Mouse (Mus musculus): ENCODE results near the gene Antxr2. TPM values are rescaled to one million over a fixed set of nuclear protein-coding genes. Genes with fewer than 3 reads are reported as not detected.

Antxr2 gene
- polyA plus RNA-seq, 1 experiment: 23.1 TPM

DNA sequence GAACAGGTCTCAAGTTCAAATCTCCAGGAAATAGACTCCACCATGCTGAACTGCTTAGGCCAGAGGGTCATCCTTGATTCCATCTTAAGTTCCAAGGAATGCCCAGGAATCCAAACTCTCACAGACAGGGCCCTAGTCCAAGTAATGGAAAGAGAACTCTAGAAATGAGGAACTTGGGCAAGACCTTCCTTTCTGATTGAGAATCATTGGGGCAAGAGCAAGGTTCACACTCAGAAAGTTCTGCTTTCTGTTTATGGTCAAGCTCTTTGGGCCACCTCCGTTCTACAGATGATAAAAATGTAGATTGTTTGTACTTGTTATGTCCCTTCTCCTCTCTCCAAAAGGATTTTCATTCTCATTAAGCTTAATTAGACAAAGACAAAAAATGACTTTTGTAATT lies 24.0 kb upstream of the Antxr2 start:
- Histone ChIP-seq H3K27me3 (ENCODE audit: control insufficient read depth, insufficient read depth, insufficient read length) (no peaks in the 10 kb centered on the region), H3ac (ENCODE audit: control insufficient read depth, insufficient read length) (no peak overlapping the region), H3K4me3 (no peak overlapping the region), H3K4me2 (ENCODE audit: low read depth) (no peak overlapping the region), H3K79me2 (ENCODE audit: control insufficient read depth, insufficient read depth) (no peaks in the 10 kb centered on the region), H3K36me3 (ENCODE audit: control insufficient read depth, insufficient read depth) (no peaks in the 10 kb centered on the region)
- TF ChIP-seq USF1 (IDR thresholded peaks at IDR 0.05; ENCODE audit: low read depth) (no peak), CEBPB (IDR thresholded peaks at IDR 0.05; ENCODE audit: insufficient read depth, poor library complexity, severe bottlenecking) (no peak), REST (IDR thresholded peaks at IDR 0.05; ENCODE audit: insufficient read depth, insufficient read length) (no peak), MYOG (IDR thresholded peaks at IDR 0.05; ENCODE audit: control insufficient read depth in 1 of 3, insufficient read depth in 1 of 3, insufficient read length in 2 of 3, low read depth in 2 of 3) (no peak), SRF (IDR thresholded peaks at IDR 0.05; ENCODE audit: control insufficient read depth, insufficient read length, low read depth) (no peak), TCF12 (IDR thresholded peaks at IDR 0.05; ENCODE audit: insufficient read depth, poor library complexity, severe bottlenecking) (no peak), E2F4 (IDR thresholded peaks at IDR 0.05; ENCODE audit: insufficient read depth) (no peak), POLR2A (IDR thresholded peaks at IDR 0.05; ENCODE audit: insufficient read length, low read depth) (no peak), TCF3 (IDR thresholded peaks at IDR 0.05; ENCODE audit: insufficient read length, low read depth) (no peak), MAX (IDR thresholded peaks at IDR 0.05; ENCODE audit: low read depth) (no peak)

DNA sequence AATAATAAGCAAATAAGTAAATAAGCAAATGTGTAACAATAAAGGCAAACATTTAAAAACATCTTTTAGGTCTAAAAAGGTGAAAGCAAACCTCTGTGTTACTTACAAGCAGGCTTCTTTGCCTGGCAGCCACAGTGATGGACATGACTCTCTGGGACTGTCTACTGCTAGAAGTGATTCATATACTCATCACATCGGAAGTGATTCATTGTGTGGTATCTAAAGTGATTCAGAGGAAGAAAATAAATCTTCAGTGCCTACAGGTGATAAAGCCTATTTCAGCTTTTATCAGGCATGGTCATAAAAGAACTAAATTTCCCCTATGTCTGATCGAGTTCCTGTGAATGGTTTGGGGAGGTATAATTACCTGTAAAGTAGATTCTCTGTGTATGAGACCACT lies 4.1 kb upstream of the Antxr2 start:
- no peak overlapping the region for H3K4me3 ChIP-seq
- no peak overlapping the region for H3ac ChIP-seq (ENCODE audit: control insufficient read depth, insufficient read length)
- TF ChIP-seq REST (IDR thresholded peaks at IDR 0.05; ENCODE audit: insufficient read depth, insufficient read length): no peak
- no peak for TF ChIP-seq MYOD1 (IDR thresholded peaks at IDR 0.05; ENCODE audit: control insufficient read depth in 1 of 3, insufficient read length in 2 of 3, low read depth in 2 of 3)
- TF ChIP-seq POLR2AphosphoS2 (IDR thresholded peaks at IDR 0.05; ENCODE audit: insufficient read length, low read depth): no peak
- no peak for TF ChIP-seq CEBPB (IDR thresholded peaks at IDR 0.05; ENCODE audit: insufficient read depth, poor library complexity, severe bottlenecking)
- no peak for TF ChIP-seq MYOG (IDR thresholded peaks at IDR 0.05; ENCODE audit: control insufficient read depth in 1 of 3, insufficient read depth in 1 of 3, insufficient read length in 2 of 3, low read depth in 2 of 3)
- TF ChIP-seq USF1 (IDR thresholded peaks at IDR 0.05; ENCODE audit: low read depth): no peak
- TF ChIP-seq TCF12 (IDR thresholded peaks at IDR 0.05; ENCODE audit: insufficient read depth, poor library complexity, severe bottlenecking): no peak
- TF ChIP-seq SRF (IDR thresholded peaks at IDR 0.05; ENCODE audit: control insufficient read depth, insufficient read length, low read depth): no peak
- no peak for TF ChIP-seq POLR2A (IDR thresholded peaks at IDR 0.05; ENCODE audit: insufficient read length, low read depth)
- no peak for TF ChIP-seq TCF3 (IDR thresholded peaks at IDR 0.05; ENCODE audit: insufficient read length, low read depth)
- TF ChIP-seq E2F4 (IDR thresholded peaks at IDR 0.05; ENCODE audit: insufficient read depth): no peak
- no peaks in the 10 kb centered on the region for H3K36me3 ChIP-seq (ENCODE audit: control insufficient read depth, insufficient read depth)
- H3K27me3 ChIP-seq (ENCODE audit: control insufficient read depth, insufficient read depth, insufficient read length): no peaks in the 10 kb centered on the region
- no peaks in the 10 kb centered on the region for H3K79me2 ChIP-seq (ENCODE audit: control insufficient read depth, insufficient read depth)
- H3K4me2 ChIP-seq (ENCODE audit: low read depth): peak overlapping the region; percentile 42

DNA sequence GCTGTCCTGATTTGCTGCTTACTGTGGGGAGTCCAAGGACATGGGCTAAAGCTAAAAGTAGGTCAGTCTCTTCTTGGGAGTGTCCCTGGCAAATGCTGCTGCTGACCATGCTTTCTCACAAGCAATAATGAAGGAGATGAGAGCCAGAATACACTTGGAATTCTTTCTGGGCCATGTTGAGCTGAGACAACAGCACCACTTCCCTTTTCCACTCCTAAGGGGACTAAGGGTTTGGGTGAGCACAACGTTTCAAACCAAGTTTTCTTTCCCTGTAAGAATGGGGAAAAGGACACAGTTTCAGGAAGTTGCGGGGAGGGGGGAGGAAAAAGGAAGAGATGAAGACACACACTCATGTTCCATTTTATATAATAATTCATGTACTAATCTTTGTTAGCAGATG lies 3.4 kb upstream of the Antxr2 start:
- Histone ChIP-seq H3ac (ENCODE audit: control insufficient read depth, insufficient read length) (no peak overlapping the region), H3K4me3 (no peak overlapping the region), H3K4me2 (ENCODE audit: low read depth) (peak overlapping the region; percentile 42), H3K27me3 (ENCODE audit: control insufficient read depth, insufficient read depth, insufficient read length) (no peaks in the 10 kb centered on the region), H3K79me2 (ENCODE audit: control insufficient read depth, insufficient read depth) (peaks cover 5% of the 10 kb centered on the region), H3K36me3 (ENCODE audit: control insufficient read depth, insufficient read depth) (no peaks in the 10 kb centered on the region)
- TF ChIP-seq POLR2A (IDR thresholded peaks at IDR 0.05; ENCODE audit: insufficient read length, low read depth) (no peak), MAX (IDR thresholded peaks at IDR 0.05; ENCODE audit: low read depth) (no peak), POLR2AphosphoS2 (IDR thresholded peaks at IDR 0.05; ENCODE audit: insufficient read length, low read depth) (no peak), TCF3 (IDR thresholded peaks at IDR 0.05; ENCODE audit: insufficient read length, low read depth) (no peak), MYOG (IDR thresholded peaks at IDR 0.05; ENCODE audit: control insufficient read depth in 1 of 3, insufficient read depth in 1 of 3, insufficient read length in 2 of 3, low read depth in 2 of 3) (no peak), CEBPB (IDR thresholded peaks at IDR 0.05; ENCODE audit: insufficient read depth, poor library complexity, severe bottlenecking) (no peak), TCF12 (IDR thresholded peaks at IDR 0.05; ENCODE audit: insufficient read depth, poor library complexity, severe bottlenecking) (no peak), USF1 (IDR thresholded peaks at IDR 0.05; ENCODE audit: low read depth) (no peak)

DNA sequence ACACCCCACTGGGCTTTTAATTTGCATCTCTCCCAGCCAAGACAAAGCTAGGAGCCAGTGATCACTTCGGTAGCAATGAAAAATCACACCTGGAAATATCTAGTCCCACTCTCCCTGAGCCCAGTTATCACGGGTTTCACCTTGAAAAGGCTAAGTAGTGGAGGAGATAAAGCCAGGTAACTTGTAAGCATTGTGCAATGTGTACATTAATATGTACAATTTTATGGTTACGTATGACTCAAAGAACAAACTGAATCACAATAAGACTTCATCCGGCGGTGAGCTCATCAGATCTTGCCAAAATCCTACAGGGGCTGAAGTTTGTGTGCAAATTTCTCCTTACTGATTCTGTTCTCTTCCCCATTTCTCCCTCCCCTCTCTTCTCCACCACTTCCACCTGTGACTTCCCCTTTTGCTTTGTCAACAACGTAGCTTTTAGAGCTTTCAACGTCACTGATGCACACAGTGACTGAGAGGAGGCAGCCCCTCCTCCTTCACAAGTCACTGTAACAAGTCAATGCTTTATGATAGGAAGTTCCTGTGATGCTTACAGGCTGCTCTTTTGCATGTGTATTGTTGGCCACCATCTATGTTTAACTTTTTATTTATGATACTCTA lies 2.1 kb upstream of the Antxr2 start:
- H3ac ChIP-seq (ENCODE audit: control insufficient read depth, insufficient read length): no peak overlapping the region
- H3K27me3 ChIP-seq (ENCODE audit: control insufficient read depth, insufficient read depth, insufficient read length): no peaks in the 10 kb centered on the region
- H3K4me2 ChIP-seq (ENCODE audit: low read depth): no peak overlapping the region
- peaks cover 6% of the 10 kb centered on the region for H3K79me2 ChIP-seq (ENCODE audit: control insufficient read depth, insufficient read depth)
- no peak overlapping the region for H3K4me3 ChIP-seq
- TF ChIP-seq POLR2AphosphoS2 (IDR thresholded peaks at IDR 0.05; ENCODE audit: insufficient read length, low read depth) (no peak), SRF (IDR thresholded peaks at IDR 0.05; ENCODE audit: control insufficient read depth, insufficient read length, low read depth) (no peak), CEBPB (IDR thresholded peaks at IDR 0.05; ENCODE audit: insufficient read depth, poor library complexity, severe bottlenecking) (no peak), MAX (IDR thresholded peaks at IDR 0.05; ENCODE audit: low read depth) (no peak), TCF12 (IDR thresholded peaks at IDR 0.05; ENCODE audit: insufficient read depth, poor library complexity, severe bottlenecking) (no peak), MYOG (IDR thresholded peaks at IDR 0.05; ENCODE audit: control insufficient read depth in 1 of 3, insufficient read depth in 1 of 3, insufficient read length in 2 of 3, low read depth in 2 of 3) (no peak), MYOD1 (IDR thresholded peaks at IDR 0.05; ENCODE audit: control insufficient read depth in 1 of 3, insufficient read length in 2 of 3, low read depth in 2 of 3) (no peak), E2F4 (IDR thresholded peaks at IDR 0.05; ENCODE audit: insufficient read depth) (no peak), REST (IDR thresholded peaks at IDR 0.05; ENCODE audit: insufficient read depth, insufficient read length) (no peak), POLR2A (IDR thresholded peaks at IDR 0.05; ENCODE audit: insufficient read length, low read depth) (no peak), TCF3 (IDR thresholded peaks at IDR 0.05; ENCODE audit: insufficient read length, low read depth) (no peak), USF1 (IDR thresholded peaks at IDR 0.05; ENCODE audit: low read depth) (no peak)
- H3K36me3 ChIP-seq (ENCODE audit: control insufficient read depth, insufficient read depth): no peaks in the 10 kb centered on the region
